Mouse (Mus musculus): ENCODE measurements at regions not wholly inside any gene's neighbourhood (a gene's known extent, or its start where the extent isn't known, plus 50 kb on each side); places are given as distances from the start of the nearest gene placed in this dataset.

- no peak for DNase-seq
Measured at GRCm38 (mm10) chr15:36945309-36945708, 62.3 kb downstream of the Zfp706 start.

GRCm38 (mm10) chr15:36944556-36945171, 62.9 kb downstream of the Zfp706 start:
- DNase-seq, result no peak

- DNase-seq, result no peak
Measured at GRCm38 (mm10) chr15:36943492-36944112, 64.0 kb downstream of the Zfp706 start.

GRCm38 (mm10) chr15:36942261-36942660, 65.3 kb downstream of the Zfp706 start:
- peak; percentile 85 for DNase-seq

- peak; percentile 67 for DNase-seq
Measured at GRCm38 (mm10) chr15:36941741-36942140, 65.8 kb downstream of the Zfp706 start.

- DNase-seq, result peak; percentile 64
Measured at GRCm38 (mm10) chr15:36939608-36940007, 68.0 kb downstream of the Zfp706 start.

- DNase-seq, result no peak
Measured at GRCm38 (mm10) chr15:36939153-36939552, 68.4 kb downstream of the Zfp706 start.

- DNase-seq, result peak; percentile 99
Measured at GRCm38 (mm10) chr15:36938511-36939150, 68.9 kb downstream of the Zfp706 start.

GRCm38 (mm10) chr15:36937757-36938498, 69.6 kb downstream of the Zfp706 start:
- DNase-seq, result no peak

- DNase-seq, result no peak
Measured at GRCm38 (mm10) chr15:36937067-36937657, 70.4 kb downstream of the Zfp706 start.

- DNase-seq, result no peak
Measured at GRCm38 (mm10) chr15:36934801-36935200, 72.8 kb downstream of the Zfp706 start.

- DNase-seq, result no peak
Measured at GRCm38 (mm10) chr15:36933581-36933991, 74.0 kb downstream of the Zfp706 start.

- no peak for DNase-seq
Measured at GRCm38 (mm10) chr15:36931460-36931859, 76.1 kb downstream of the Zfp706 start.

GRCm38 (mm10) chr15:36930433-36930832, 77.1 kb downstream of the Zfp706 start:
- DNase-seq, result no peak

- DNase-seq, result no peak
Measured at GRCm38 (mm10) chr15:36929786-36930185, 77.8 kb downstream of the Zfp706 start.

- DNase-seq, result no peak
Measured at GRCm38 (mm10) chr15:36929088-36929487, 78.5 kb downstream of the Zfp706 start.

- no peak for DNase-seq
Measured at GRCm38 (mm10) chr15:36928678-36929077, 78.9 kb downstream of the Zfp706 start.

- no peak for DNase-seq
Measured at GRCm38 (mm10) chr15:36927436-36927835, 80.1 kb downstream of the Zfp706 start.

- peak; percentile 80 for DNase-seq
Measured at GRCm38 (mm10) chr15:36924171-36924570, 83.4 kb downstream of the Zfp706 start.

- DNase-seq, result no peak
Measured at GRCm38 (mm10) chr15:36921384-36921783, 86.2 kb downstream of the Zfp706 start.

GRCm38 (mm10) chr15:36920886-36921285, 86.7 kb downstream of the Zfp706 start:
- no peak for DNase-seq

GRCm38 (mm10) chr15:36919704-36920103, 87.9 kb downstream of the Zfp706 start:
- peak; percentile 49 for DNase-seq

GRCm38 (mm10) chr15:36919209-36919608, 88.4 kb downstream of the Zfp706 start:
- no peak for DNase-seq
